ENCODE assay signal across 17 mouse cellular contexts in genomic region chr3:95267855-95268254, GRCm38 (mm10). TPM values are rescaled to one million over a fixed set of nuclear protein-coding genes. Genes with fewer than 3 reads are reported as not detected.
DNase-seq lines count a peak whose midpoint lies in the region; ATAC-seq and TF ChIP-seq lines count a peak whose summit lies in the region.
"Had no signal": no experiment of that assay in that cellular context is flagged by ENCODE, and none has a peak within 500 bp of the region (broad histone marks: within the 10 kb centered on the region; RNA-seq: fewer than 3 reads in every experiment).

No protein-coding gene starts in this region.

- H3K27me3 ChIP-seq in liver, postnatal 0 days (ENCODE audit: insufficient read depth, low read length) = no peaks in the 10 kb centered on the region
- no peaks in the 10 kb centered on the region for H3K27me3 ChIP-seq in midbrain, embryonic 13.5 days
- no peaks in the 10 kb centered on the region for H3K27me3 ChIP-seq in midbrain, embryonic 14.5 days (ENCODE audit: control insufficient read depth, insufficient read depth, low read length)
- H3K27me3 ChIP-seq: heart, embryonic 12.5 days; hindbrain, embryonic 15.5 days; limb, embryonic 13.5 days; megakaryocyte, embryonic 14.5 days; neural tube, embryonic 12.5 days had no signal

- peak; percentile 84 for ATAC-seq in liver, postnatal 0 days
- no peak for ATAC-seq in midbrain, embryonic 13.5 days
- no peak for ATAC-seq in midbrain, embryonic 14.5 days (ENCODE audit: low FRiP score, low TSS enrichment)
- ATAC-seq: forebrain, embryonic 16.5 days had no signal

- peaks cover 6% of the 10 kb centered on the region; the same call in 1 of the 2 replicates for H3K36me3 ChIP-seq in liver, postnatal 0 days (replicated peaks; ENCODE audit: insufficient read depth, low read length)
- H3K36me3 ChIP-seq in midbrain, embryonic 13.5 days = peaks cover 60% of the 10 kb centered on the region
- peaks cover 37% of the 10 kb centered on the region for H3K36me3 ChIP-seq in midbrain, embryonic 14.5 days (ENCODE audit: control insufficient read depth, insufficient read depth, low read length)

- H3K27ac ChIP-seq in liver, postnatal 0 days (ENCODE audit: low read depth) = peak overlapping the region; percentile 83
- H3K27ac ChIP-seq in midbrain, embryonic 13.5 days = no peak overlapping the region
- H3K27ac ChIP-seq in midbrain, embryonic 14.5 days (replicated peaks; ENCODE audit: low read depth, low read length) = no peak overlapping the region
- H3K27ac ChIP-seq: embryonic facial prominence, embryonic 10.5 days; hindbrain, embryonic 15.5 days; limb, embryonic 13.5 days; neural tube, embryonic 12.5 days had no signal

- no peaks in the 10 kb centered on the region for H3K9me3 ChIP-seq in liver, postnatal 0 days (ENCODE audit: low read length)
- H3K9me3 ChIP-seq in midbrain, embryonic 13.5 days = no peaks in the 10 kb centered on the region
- H3K9me3 ChIP-seq in midbrain, embryonic 14.5 days (ENCODE audit: control insufficient read depth, low read length) = no peaks in the 10 kb centered on the region
- H3K9me3 ChIP-seq: embryonic facial prominence, embryonic 10.5 days; hindbrain, embryonic 15.5 days; limb, embryonic 13.5 days; megakaryocyte, embryonic 14.5 days; neural tube, embryonic 12.5 days had no signal

- peak; percentile 76 for DNase-seq in kidney, adult 9 months
- no peak for DNase-seq in kidney, adult 18-20 months
- peak; percentile 47 for DNase-seq in lung, postnatal 36 days
- no peak for DNase-seq in lung, postnatal 10 days
- peak; percentile 67 for DNase-seq in adipocyte (ENCODE audit: low spot score)
- peak; percentile 25 for DNase-seq in liver, postnatal 0 days
- no peak for DNase-seq in midbrain, embryonic 14.5 days
- DNase-seq: cerebellum, adult 18-20 months; thymus, postnatal 4 days had no signal

- no peak for TF ChIP-seq CTCF in liver, postnatal 0 days (IDR thresholded peaks at IDR 0.05; ENCODE audit: low read depth)

- peak; percentile 80 for TF ChIP-seq EP300 in liver, postnatal 0 days (IDR thresholded peaks at IDR 0.05; ENCODE audit: low read depth)

- no peak overlapping the region for H3K9ac ChIP-seq in liver, postnatal 0 days (replicated peaks)
- H3K9ac ChIP-seq in midbrain, embryonic 13.5 days (replicated peaks) = no peak overlapping the region
- H3K9ac ChIP-seq in midbrain, embryonic 14.5 days (replicated peaks; ENCODE audit: low read length) = no peak overlapping the region
- H3K9ac ChIP-seq: heart, embryonic 12.5 days; hindbrain, embryonic 15.5 days; limb, embryonic 13.5 days; neural tube, embryonic 12.5 days had no signal

- H3K4me1 ChIP-seq in liver, postnatal 0 days (ENCODE audit: insufficient read depth) = 0 out of 2 replicates have a peak, but pooled peaks cover 6% of the 10 kb centered on the region
- H3K4me1 ChIP-seq in midbrain, embryonic 13.5 days (replicated peaks) = no peaks in the 10 kb centered on the region
- no peaks in the 10 kb centered on the region for H3K4me1 ChIP-seq in midbrain, embryonic 14.5 days (ENCODE audit: control insufficient read depth, insufficient read depth, low read length)
- H3K4me1 ChIP-seq: hindbrain, embryonic 15.5 days; limb, embryonic 13.5 days; neural tube, embryonic 12.5 days had no signal

- no peak overlapping the region for H3K4me3 ChIP-seq in liver, postnatal 0 days (ENCODE audit: low read depth, low read length)
- no peak overlapping the region for H3K4me3 ChIP-seq in midbrain, embryonic 13.5 days (replicated peaks)
- H3K4me3 ChIP-seq in midbrain, embryonic 14.5 days (replicated peaks; ENCODE audit: low read depth, low read length) = no peak overlapping the region
- H3K4me3 ChIP-seq: embryonic facial prominence, embryonic 10.5 days; heart, embryonic 12.5 days; hindbrain, embryonic 15.5 days; limb, embryonic 13.5 days; megakaryocyte, embryonic 14.5 days; neural tube, embryonic 12.5 days had no signal

- no peak overlapping the region for H3K4me2 ChIP-seq in liver, postnatal 0 days (ENCODE audit: low read depth, low read length)
- H3K4me2 ChIP-seq in midbrain, embryonic 13.5 days (replicated peaks) = no peak overlapping the region
- no peak overlapping the region for H3K4me2 ChIP-seq in midbrain, embryonic 14.5 days (ENCODE audit: low read length)
- H3K4me2 ChIP-seq: heart, embryonic 12.5 days; hindbrain, embryonic 15.5 days; limb, embryonic 13.5 days; neural tube, embryonic 12.5 days had no signal

RNA-seq across cellular contexts. Expression of gene Mindy1, which starts 13.3 kb away (rescaled TPM):
- 41.4 and 42.8 TPM in 2 replicates for polyA plus RNA-seq in liver, postnatal 0 days (2015; fragmentation: Nextera tagmentation; extraction: Ambion mirVana)
- polyA plus RNA-seq in midbrain, embryonic 13.5 days (2015; fragmentation: Nextera tagmentation; extraction: Ambion mirVana) = 47.5 and 50.5 TPM in 2 replicates
- 44.2 and 48.2 TPM in 2 replicates for polyA plus RNA-seq in midbrain, embryonic 14.5 days (2014; fragmentation: Nextera tagmentation; extraction: Ambion mirVana)

RNA-seq across cellular contexts. Expression of gene Prune1, which starts 14.0 kb away (rescaled TPM):
- polyA plus RNA-seq in liver, postnatal 0 days (2015; fragmentation: Nextera tagmentation; extraction: Ambion mirVana) = 10.6 and 10.7 TPM in 2 replicates
- 46.4 and 50.1 TPM in 2 replicates for polyA plus RNA-seq in midbrain, embryonic 13.5 days (2015; fragmentation: Nextera tagmentation; extraction: Ambion mirVana)
- 59.4 TPM in 2 replicates for polyA plus RNA-seq in midbrain, embryonic 14.5 days (2014; fragmentation: Nextera tagmentation; extraction: Ambion mirVana)

RNA-seq across cellular contexts. Expression of gene Bnipl, which starts 16.9 kb away (rescaled TPM):
- polyA plus RNA-seq in liver, postnatal 0 days (2015; fragmentation: Nextera tagmentation; extraction: Ambion mirVana) = not detected in 2 replicates
- 0.17 TPM in 1 of 2 replicates, not detected in the other for polyA plus RNA-seq in midbrain, embryonic 13.5 days (2015; fragmentation: Nextera tagmentation; extraction: Ambion mirVana)
- polyA plus RNA-seq in midbrain, embryonic 14.5 days (2014; fragmentation: Nextera tagmentation; extraction: Ambion mirVana) = not detected in 2 replicates
- polyA plus RNA-seq: heart, embryonic 12.5 days had no signal

RNA-seq across cellular contexts. Expression of gene Gm128, which starts 26.5 kb away (rescaled TPM):
- 0.08 TPM in 1 of 2 replicates, not detected in the other for polyA plus RNA-seq in liver, postnatal 0 days (2015; fragmentation: Nextera tagmentation; extraction: Ambion mirVana)
- 0.23 and 0.26 TPM in 2 replicates for polyA plus RNA-seq in midbrain, embryonic 13.5 days (2015; fragmentation: Nextera tagmentation; extraction: Ambion mirVana)
- 0.11 and 0.15 TPM in 2 replicates for polyA plus RNA-seq in midbrain, embryonic 14.5 days (2014; fragmentation: Nextera tagmentation; extraction: Ambion mirVana)
- polyA plus RNA-seq: forebrain, embryonic 16.5 days had no signal

RNA-seq across cellular contexts. Expression of gene Mllt11, which starts 35.9 kb away (rescaled TPM):
- polyA plus RNA-seq in liver, postnatal 0 days (2015; fragmentation: Nextera tagmentation; extraction: Ambion mirVana) = 2.0 and 2.3 TPM in 2 replicates
- 253 and 276 TPM in 2 replicates for polyA plus RNA-seq in midbrain, embryonic 13.5 days (2015; fragmentation: Nextera tagmentation; extraction: Ambion mirVana)
- polyA plus RNA-seq in midbrain, embryonic 14.5 days (2014; fragmentation: Nextera tagmentation; extraction: Ambion mirVana) = 545 and 586 TPM in 2 replicates

Comparison
In these comparisons a context has a peak if more than half of its experiments do, and no peak if none do; other contexts are left out.
1. DNase-seq: peak in kidney, adult 9 months (single experiment), lung, postnatal 36 days (single experiment), adipocyte (single experiment) and liver, postnatal 0 days (single experiment); none in kidney, adult 18-20 months (single experiment), lung, postnatal 10 days (single experiment) and midbrain, embryonic 14.5 days (single experiment).